Mouse (Mus musculus): ENCODE results near the gene Cyp2d10.

GRCm38 (mm10) chr15:82416797-82417789, 10.1 kb upstream of the Cyp2d10 start:
- TF ChIP-seq CTCF (IDR thresholded peaks at IDR 0.05; ENCODE audit: extremely low read depth, insufficient read depth, low read length) (peak; percentile 76), POLR2A (IDR thresholded peaks at IDR 0.05; ENCODE audit: extremely low read depth, insufficient read depth, low read length) (0 out of 2 replicates have a peak, but pooled peaks have one; percentile 13)
